23 mouse cellular contexts compared by ENCODE assay signal in the genomic region with DNA sequence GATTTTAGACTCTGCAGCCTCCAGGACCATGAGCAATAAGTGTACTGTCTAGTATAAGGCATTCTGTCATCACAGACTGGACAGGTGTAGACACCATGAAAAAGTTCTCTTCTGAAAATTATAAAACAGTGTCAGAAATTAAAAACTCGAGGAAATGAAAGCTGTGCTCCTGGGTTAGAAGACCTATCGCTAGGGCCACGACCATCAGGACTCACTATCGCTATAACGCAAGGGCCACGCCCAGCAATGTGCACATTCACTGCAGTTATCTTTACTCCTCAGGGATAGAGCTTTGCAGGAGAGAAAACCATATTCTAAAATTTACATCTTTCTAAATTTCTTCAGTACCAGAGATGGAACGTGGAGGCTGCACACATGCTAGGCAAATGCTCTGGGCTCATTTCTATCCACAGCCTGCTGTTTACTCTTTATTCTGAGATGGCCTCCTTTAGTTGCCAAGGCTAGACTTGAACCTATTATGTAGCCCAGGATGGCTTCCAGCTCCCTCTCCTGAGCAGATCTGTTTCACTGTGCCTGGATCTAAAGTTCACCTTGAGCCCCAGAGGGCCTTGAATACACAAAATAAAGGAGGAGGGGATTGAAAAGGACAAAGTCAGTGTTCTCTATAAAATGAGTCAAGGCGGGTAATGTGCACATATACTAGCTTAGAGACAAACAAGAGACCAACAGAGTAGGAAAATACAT.
A peak's percentile ranks its signal among the peaks of the same experiment; 100 is the strongest.
DNase-seq lines count a peak whose midpoint lies in the region; ATAC-seq and TF ChIP-seq lines count a peak whose summit lies in the region.
"Had no signal": no experiment of that assay in that cellular context is flagged by ENCODE, and none has a peak within 500 bp of the region (broad histone marks: within the 10 kb centered on the region; RNA-seq: fewer than 3 reads in every experiment).

No protein-coding gene starts in this region.

- no peaks in the 10 kb centered on the region for H3K79me2 ChIP-seq in MEL (ENCODE audit: control insufficient read depth, insufficient read depth, low read length, poor library complexity)

- peak; percentile 96 for ATAC-seq in liver, embryonic 11.5 days (replicated peaks; ENCODE audit: low FRiP score)
- peak; percentile 95 for ATAC-seq in megakaryocyte progenitor cell, adult 5-6 weeks (replicated peaks; ENCODE audit: poor library complexity)
- ATAC-seq in kidney, embryonic 16.5 days (ENCODE audit: low FRiP score, low TSS enrichment) = no peak
- ATAC-seq: forebrain, embryonic 15.5 days; hindbrain, embryonic 16.5 days; midbrain, embryonic 13.5 days had no signal

- 56% methylated on average over 8 of the region's 8 CpGs for WGBS in liver, embryonic 11.5 days
- WGBS in kidney, embryonic 16.5 days = 92% methylated on average over 8 of the region's 8 CpGs

- no peaks in the 10 kb centered on the region for H3K27me3 ChIP-seq in MEL (ENCODE audit: control insufficient read depth in 1 of 2, insufficient read depth in 2 of 2, low read length in 2 of 2)
- no peaks in the 10 kb centered on the region for H3K27me3 ChIP-seq in liver, embryonic 11.5 days (replicated peaks; ENCODE audit: control insufficient read depth, insufficient read depth, low read length)
- no peaks in the 10 kb centered on the region for H3K27me3 ChIP-seq in kidney, embryonic 16.5 days (ENCODE audit: insufficient read depth, low read length)
- H3K27me3 ChIP-seq: forebrain, embryonic 15.5 days; midbrain, embryonic 13.5 days; neural tube, embryonic 12.5 days had no signal

- no peak; a peak in 1 of 4 replicates for TF ChIP-seq POLR2A in MEL (IDR thresholded peaks at IDR 0.05; ENCODE audit: control insufficient read depth in 1 of 2, insufficient read depth in 1 of 2, low read depth in 1 of 2, low read length in 2 of 2, poor library complexity in 1 of 2)

- peak overlapping the region; percentile 37 for H3K4me2 ChIP-seq in liver, embryonic 11.5 days
- H3K4me2 ChIP-seq in kidney, embryonic 16.5 days (replicated peaks; ENCODE audit: low read depth, low read length) = no peak overlapping the region
- H3K4me2 ChIP-seq: forebrain, embryonic 15.5 days; midbrain, embryonic 13.5 days; neural tube, embryonic 12.5 days had no signal

- no peak for TF ChIP-seq CTCF in MEL (IDR thresholded peaks at IDR 0.05 in 2 of 3, conservative IDR thresholded peaks at IDR 0.05 in 1 of 3; ENCODE audit: control insufficient read depth in 1 of 3, insufficient read depth in 1 of 3, low read depth in 2 of 3, low read length in 3 of 3, poor library complexity in 1 of 3, severe bottlenecking in 1 of 3)

- no peak overlapping the region for H3K9ac ChIP-seq in MEL (ENCODE audit: control insufficient read depth, low read depth, low read length, poor library complexity, severe bottlenecking)
- 0 out of 2 replicates have a peak overlapping the region, but pooled peaks have one; percentile 1 for H3K9ac ChIP-seq in liver, embryonic 11.5 days (ENCODE audit: low read depth, low read length)
- H3K9ac ChIP-seq in kidney, embryonic 16.5 days (replicated peaks; ENCODE audit: low read length) = no peak overlapping the region
- H3K9ac ChIP-seq: forebrain, embryonic 15.5 days; midbrain, embryonic 13.5 days; neural tube, embryonic 12.5 days had no signal

- 0 out of 2 replicates have a peak overlapping the region, but pooled peaks have one; percentile 1 for H3K27ac ChIP-seq in MEL (ENCODE audit: control insufficient read depth, low read depth, low read length)
- peak overlapping the region; percentile 60; the same call in 1 of the 2 replicates for H3K27ac ChIP-seq in liver, embryonic 11.5 days (ENCODE audit: low read depth, low read length)
- H3K27ac ChIP-seq in kidney, embryonic 16.5 days (ENCODE audit: low read length) = no peak overlapping the region
- H3K27ac ChIP-seq: embryonic facial prominence, embryonic 10.5 days; forebrain, embryonic 15.5 days; macrophage; midbrain, embryonic 13.5 days; neural tube, embryonic 12.5 days had no signal

- no peaks in the 10 kb centered on the region for H3K9me3 ChIP-seq in MEL (replicated peaks; ENCODE audit: insufficient read depth, low read length)
- no peaks in the 10 kb centered on the region for H3K9me3 ChIP-seq in liver, embryonic 11.5 days (ENCODE audit: control insufficient read depth, low read length)
- H3K9me3 ChIP-seq in kidney, embryonic 16.5 days (ENCODE audit: low read length) = no peaks in the 10 kb centered on the region
- H3K9me3 ChIP-seq: embryonic facial prominence, embryonic 10.5 days; forebrain, embryonic 15.5 days; midbrain, embryonic 13.5 days; neural tube, embryonic 12.5 days had no signal

- peaks cover 0 to 20% of the 10 kb centered on the region in 2 experiments; a peak in 2 of 4 replicates for H3K36me3 ChIP-seq in MEL (ENCODE audit: control insufficient read depth in 1 of 2, insufficient read depth in 2 of 2, low read length in 2 of 2)
- H3K36me3 ChIP-seq in liver, embryonic 11.5 days (ENCODE audit: control insufficient read depth, insufficient read depth, low read length) = peaks cover 2% of the 10 kb centered on the region; the same call in 1 of the 2 replicates
- peaks cover 3% of the 10 kb centered on the region for H3K36me3 ChIP-seq in kidney, embryonic 16.5 days (ENCODE audit: insufficient read depth, low read length)

- DNase-seq in MEL (ENCODE audit: low read depth, low spot score) = peak; percentile 84
- peak; percentile 89 for DNase-seq in c-Kit-positive CD71-positive TER-119-negative erythroid progenitor cells, embryonic 14.5 days (ENCODE audit: low read depth)
- no peak for DNase-seq in liver, embryonic 11.5 days (ENCODE audit: low spot score)
- no peak for DNase-seq in cerebellum, adult 11-12 months
- DNase-seq in layer of hippocampus, postnatal 36 days = no peak
- DNase-seq in right cerebral cortex, postnatal 4 days = no peak
- DNase-seq: adrenal gland, adult 8-10 months; B cell, adult 2 months; cerebellum, adult 2 months; cerebellum, postnatal 36 days; gastrocnemius, postnatal 25 days; kidney, adult 18-20 months; kidney, postnatal 14 days; lung, adult 2 months; thymus, postnatal 14 days had no signal

- H3K4me1 ChIP-seq in MEL (ENCODE audit: control insufficient read depth in 1 of 2, insufficient read depth in 2 of 2, low read length in 2 of 2) = peaks cover 15 to 25% of the 10 kb centered on the region in 2 experiments
- H3K4me1 ChIP-seq in liver, embryonic 11.5 days (replicated peaks; ENCODE audit: control insufficient read depth, insufficient read depth, low read length) = peaks cover 18% of the 10 kb centered on the region
- no peaks in the 10 kb centered on the region for H3K4me1 ChIP-seq in kidney, embryonic 16.5 days (ENCODE audit: insufficient read depth, low read length)

- no peak overlapping the region for H3K4me3 ChIP-seq in MEL (ENCODE audit: control insufficient read depth in 1 of 2, insufficient read depth in 1 of 2, low read depth in 2 of 2, low read length in 2 of 2)
- H3K4me3 ChIP-seq in liver, embryonic 11.5 days (ENCODE audit: low read depth, low read length) = no peak overlapping the region
- H3K4me3 ChIP-seq in kidney, embryonic 16.5 days (ENCODE audit: low read length) = no peak overlapping the region
- H3K4me3 ChIP-seq: embryonic facial prominence, embryonic 10.5 days; forebrain, embryonic 15.5 days; midbrain, embryonic 13.5 days; neural tube, embryonic 12.5 days had no signal

- TF ChIP-seq RAD21 in MEL (IDR thresholded peaks at IDR 0.05; ENCODE audit: low read depth, low read length) = no peak

- peak; percentile 94 to 95 for TF ChIP-seq EP300 in MEL (IDR thresholded peaks at IDR 0.05; ENCODE audit: low read depth in 1 of 2, low read length in 2 of 2)

TF ChIP-seq in MEL, 35 proteins besides CTCF, POLR2A, EP300 and RAD21 (continues in another document):
- TF ChIP-seq ZC3H11A (IDR thresholded peaks at IDR 0.05; ENCODE audit: low read depth, low read length) (no peak), TCF12 (IDR thresholded peaks at IDR 0.05; ENCODE audit: low read depth, low read length) (peak; percentile 94), TBP (IDR thresholded peaks at IDR 0.05; ENCODE audit: low read depth, low read length) (peak; percentile 56; the same call in 1 of the 2 replicates), UBTF (IDR thresholded peaks at IDR 0.05; ENCODE audit: borderline replicate concordance, insufficient read depth, low read depth, low read length) (no peak), CHD1 (IDR thresholded peaks at IDR 0.05; ENCODE audit: low read depth, low read length) (no peak), POLR2AphosphoS2 (IDR thresholded peaks at IDR 0.05; ENCODE audit: low read length) (no peak), KAT2A (conservative IDR thresholded peaks at IDR 0.05; ENCODE audit: low read depth, low read length) (no peak), TAL1 (IDR thresholded peaks at IDR 0.05; ENCODE audit: low read length) (peak; percentile 83), ZNF384 (IDR thresholded peaks at IDR 0.05; ENCODE audit: low read depth, low read length) (no peak), JUND (IDR thresholded peaks at IDR 0.05; ENCODE audit: low read depth, low read length) (no peak), USF1 (IDR thresholded peaks at IDR 0.05; ENCODE audit: low read depth, low read length) (no peak), MAZ (IDR thresholded peaks at IDR 0.05; ENCODE audit: low read depth, low read length) (no peak), GABPA (IDR thresholded peaks at IDR 0.05; ENCODE audit: low read depth, low read length) (no peak), POLR2AphosphoS5 (IDR thresholded peaks at IDR 0.05; ENCODE audit: borderline replicate concordance, low read depth, low read length) (no peak), E2F4 (IDR thresholded peaks at IDR 0.05; ENCODE audit: borderline replicate concordance, low read depth, low read length) (no peak), ZMIZ1 (IDR thresholded peaks at IDR 0.05; ENCODE audit: low read depth, low read length) (peak; percentile 59; the same call in 1 of the 2 replicates), SIN3A (IDR thresholded peaks at IDR 0.05; ENCODE audit: low read length) (peak; percentile 53; the same call in 1 of the 2 replicates), GATA1 (IDR thresholded peaks at IDR 0.05; ENCODE audit: low read depth, low read length) (peak; percentile 96), MYC (IDR thresholded peaks at IDR 0.05; ENCODE audit: low read depth, low read length) (no peak), RCOR1 (IDR thresholded peaks at IDR 0.05; ENCODE audit: low read depth, low read length) (peak; percentile 90), CHD2 (IDR thresholded peaks at IDR 0.05; ENCODE audit: low read length) (no peak), MXI1 (IDR thresholded peaks at IDR 0.05; ENCODE audit: low read depth, low read length) (peak; percentile 33; the same call in 1 of the 2 replicates), ETS1 (IDR thresholded peaks at IDR 0.05; ENCODE audit: low read depth, low read length) (peak; percentile 74; the same call in 1 of the 2 replicates), MYB (IDR thresholded peaks at IDR 0.05; ENCODE audit: low read depth, low read length) (no peak), HCFC1 (IDR thresholded peaks at IDR 0.05; ENCODE audit: low read depth, low read length) (no peak), MAX (IDR thresholded peaks at IDR 0.05; ENCODE audit: low read length) (no peak), ZKSCAN1 (IDR thresholded peaks at IDR 0.05; ENCODE audit: low read depth, low read length) (no peak)

Comparison
In these comparisons a context has a peak if more than half of its experiments do, and no peak if none do; other contexts are left out.
1. DNase-seq: peak in MEL (single experiment) and c-Kit-positive CD71-positive TER-119-negative erythroid progenitor cells, embryonic 14.5 days (single experiment); none in liver, embryonic 11.5 days (single experiment), cerebellum, adult 11-12 months (single experiment), layer of hippocampus, postnatal 36 days (0 of 2) and right cerebral cortex, postnatal 4 days (single experiment).